Mouse (Mus musculus): ENCODE measurements around the gene Ctnna3.
A peak's percentile ranks its signal among the peaks of the same experiment; 100 is the strongest.

Gene Ctnna3

GRCm38 (mm10) chr10:64049946-64050345 lies 620.0 kb downstream of the Ctnna3 start:
- DNase-seq (ENCODE audit: low spot score in 2 of 2): no peak

GRCm38 (mm10) chr10:64063704-64064103 lies 633.8 kb downstream of the Ctnna3 start:
- no peak for DNase-seq (ENCODE audit: low spot score in 2 of 2)

GRCm38 (mm10) chr10:64075944-64076343 lies 646.0 kb downstream of the Ctnna3 start:
- DNase-seq (ENCODE audit: low spot score in 2 of 2): peak; percentile 74 to 79

GRCm38 (mm10) chr10:64076410-64077052 lies 646.6 kb downstream of the Ctnna3 start:
- no peak for DNase-seq (ENCODE audit: low spot score in 2 of 2)

- no peak for DNase-seq (ENCODE audit: low spot score in 2 of 2)
Observed at GRCm38 (mm10) chr10:64082345-64082744, 652.4 kb downstream of the Ctnna3 start.

- DNase-seq (ENCODE audit: low spot score in 2 of 2): no peak
Observed at GRCm38 (mm10) chr10:64083813-64084212, 653.9 kb downstream of the Ctnna3 start.

GRCm38 (mm10) chr10:64084465-64084864 lies 654.6 kb downstream of the Ctnna3 start:
- DNase-seq (ENCODE audit: low spot score in 2 of 2): no peak

- DNase-seq (ENCODE audit: low spot score in 2 of 2): no peak
Observed at GRCm38 (mm10) chr10:64086183-64086566, 656.3 kb downstream of the Ctnna3 start.

- DNase-seq (ENCODE audit: low spot score in 2 of 2): no peak
Observed at GRCm38 (mm10) chr10:64086567-64087391, 656.9 kb downstream of the Ctnna3 start.

GRCm38 (mm10) chr10:64087521-64087920 lies 657.6 kb downstream of the Ctnna3 start:
- DNase-seq (ENCODE audit: low spot score in 2 of 2): no peak

- DNase-seq (ENCODE audit: low spot score in 2 of 2): peak in 1 of 2 experiments; percentile 24
Observed at GRCm38 (mm10) chr10:64087936-64088773, 658.3 kb downstream of the Ctnna3 start.

- DNase-seq (ENCODE audit: low spot score in 2 of 2): no peak
Observed at GRCm38 (mm10) chr10:64088774-64089460, 659.0 kb downstream of the Ctnna3 start.

GRCm38 (mm10) chr10:64089680-64090460 lies 660.0 kb downstream of the Ctnna3 start, which contains the start of gene Lrrtm3:
Gene Lrrtm3 (minus strand): TSS chr10:64090277.
- DNase-seq (ENCODE audit: low spot score in 2 of 2): peak; percentile 86 to 88

- no peak for DNase-seq (ENCODE audit: low spot score in 2 of 2)
Observed at GRCm38 (mm10) chr10:64096532-64096931, 666.6 kb downstream of the Ctnna3 start.

- DNase-seq (ENCODE audit: low spot score in 2 of 2): peak in 1 of 2 experiments; percentile 34
Observed at GRCm38 (mm10) chr10:64115246-64115645, 685.3 kb downstream of the Ctnna3 start.

GRCm38 (mm10) chr10:64118833-64119232 lies 688.9 kb downstream of the Ctnna3 start:
- DNase-seq (ENCODE audit: low spot score in 2 of 2): no peak

- DNase-seq (ENCODE audit: low spot score in 2 of 2): no peak
Observed at GRCm38 (mm10) chr10:64130397-64131150, 700.7 kb downstream of the Ctnna3 start.

- no peak for DNase-seq (ENCODE audit: low spot score in 2 of 2)
Observed at GRCm38 (mm10) chr10:64133461-64133860, 703.6 kb downstream of the Ctnna3 start.

GRCm38 (mm10) chr10:64135481-64135880 lies 705.6 kb downstream of the Ctnna3 start:
- no peak for DNase-seq (ENCODE audit: low spot score in 2 of 2)

GRCm38 (mm10) chr10:64146511-64146910 lies 716.6 kb downstream of the Ctnna3 start:
- no peak for DNase-seq (ENCODE audit: low spot score in 2 of 2)
